Mouse (Mus musculus): ENCODE data around the gene Pth2. TPM values are rescaled to one million over a fixed set of nuclear protein-coding genes. Genes with fewer than 3 reads are reported as not detected.

The Pth2 gene
- polyA plus RNA-seq, 2 experiments = not detected

GRCm38 (mm10) chr7:45178550-45178949, 2.2 kb upstream of the Pth2 start:
- H3K36me3 ChIP-seq (replicated peaks; ENCODE audit: control insufficient read depth, insufficient read depth, low read depth) = no peaks in the 10 kb centered on the region
- TF ChIP-seq CTCF (IDR thresholded peaks at IDR 0.05; ENCODE audit: low read depth) = no peak
- no peak for TF ChIP-seq EP300 (IDR thresholded peaks at IDR 0.05; ENCODE audit: low read depth)

GRCm38 (mm10) chr7:45179469-45179868, 1.3 kb upstream of the Pth2 start, which contains the start of gene Gfy:
Gfy (minus strand) TSS chr7:45179569.
- H3K27me3 ChIP-seq (ENCODE audit: control insufficient read depth, insufficient read depth, low read length) = peaks cover 95% of the 10 kb centered on the region
- no peak for TF ChIP-seq EP300 (IDR thresholded peaks at IDR 0.05; ENCODE audit: low read depth)
- TF ChIP-seq CTCF (IDR thresholded peaks at IDR 0.05; ENCODE audit: low read depth) = no peak
- no peaks in the 10 kb centered on the region for H3K9me3 ChIP-seq (ENCODE audit: control insufficient read depth, low read length)
- ATAC-seq (ENCODE audit: insufficient read depth) (no peak), DNase-seq (ENCODE audit: low read depth in 3 of 3, low spot score in 3 of 3) (no peak)
- no peak within 1 kb of the TSS for H3K4me3 ChIP-seq (ENCODE audit: insufficient read depth in 1 of 2, low read depth in 2 of 2, low read length in 2 of 2)
- H3K9ac ChIP-seq (replicated peaks) = no peak within 1 kb of the TSS
- H3K4me2 ChIP-seq (ENCODE audit: low read depth) = no peak within 1 kb of the TSS
- WGBS (ENCODE audit: insufficient replicate concordance) = 20% methylated on average over 7 of the region's 7 CpGs
- H3K27ac ChIP-seq = no peak within 1 kb of the TSS
- H3K4me1 ChIP-seq (replicated peaks; ENCODE audit: control insufficient read depth in 2 of 2, insufficient read depth in 2 of 2, low read length in 1 of 2) = no peaks in the 10 kb centered on the region; a peak in 1 of 4 replicates
- no peaks in the 10 kb centered on the region for H3K36me3 ChIP-seq (replicated peaks; ENCODE audit: control insufficient read depth, insufficient read depth, low read depth)

More at GRCm38 (mm10) chr7:45178550-45178949, 2.2 kb upstream of the Pth2 start:
- Histone ChIP-seq H3K27ac (no peak overlapping the region), H3K9me3 (ENCODE audit: control insufficient read depth, low read length) (no peaks in the 10 kb centered on the region), H3K4me1 (replicated peaks; ENCODE audit: control insufficient read depth in 2 of 2, insufficient read depth in 2 of 2, low read length in 1 of 2) (no peaks in the 10 kb centered on the region; a peak in 1 of 4 replicates), H3K4me2 (ENCODE audit: low read depth) (no peak overlapping the region), H3K27me3 (ENCODE audit: control insufficient read depth, insufficient read depth, low read length) (peaks cover 92% of the 10 kb centered on the region), H3K4me3 (ENCODE audit: insufficient read depth in 1 of 2, low read depth in 2 of 2, low read length in 2 of 2) (no peak overlapping the region), H3K9ac (replicated peaks) (no peak overlapping the region)
- ATAC-seq (ENCODE audit: insufficient read depth) (no peak), DNase-seq (ENCODE audit: low read depth in 3 of 3, low spot score in 3 of 3) (no peak)
- 21% methylated on average over 7 of the region's 7 CpGs for WGBS (ENCODE audit: insufficient replicate concordance)

GRCm38 (mm10) chr7:45181540-45181939, 745 bp downstream of the Pth2 start:
- ATAC-seq (ENCODE audit: insufficient read depth) (no peak), DNase-seq (ENCODE audit: low read depth in 3 of 3, low spot score in 3 of 3) (peak in 1 of 3 experiments; percentile 19)
- Histone ChIP-seq H3K4me1 (replicated peaks; ENCODE audit: control insufficient read depth in 2 of 2, insufficient read depth in 2 of 2, low read length in 1 of 2) (no peaks in the 10 kb centered on the region; a peak in 1 of 4 replicates), H3K4me3 (ENCODE audit: insufficient read depth in 1 of 2, low read depth in 2 of 2, low read length in 2 of 2) (peak overlapping the region in 1 of 2 experiments; percentile 9; a peak in 2 of 4 replicates), H3K27ac (no peak overlapping the region), H3K9ac (replicated peaks) (no peak overlapping the region), H3K36me3 (replicated peaks; ENCODE audit: control insufficient read depth, insufficient read depth, low read depth) (no peaks in the 10 kb centered on the region), H3K4me2 (ENCODE audit: low read depth) (peak overlapping the region; percentile 51), H3K9me3 (ENCODE audit: control insufficient read depth, low read length) (no peaks in the 10 kb centered on the region), H3K27me3 (ENCODE audit: control insufficient read depth, insufficient read depth, low read length) (peaks cover 79% of the 10 kb centered on the region)
- TF ChIP-seq EP300 (IDR thresholded peaks at IDR 0.05; ENCODE audit: low read depth) = no peak
- no peak for TF ChIP-seq CTCF (IDR thresholded peaks at IDR 0.05; ENCODE audit: low read depth)
- 5% methylated on average over 35 of the region's 35 CpGs for WGBS (ENCODE audit: insufficient replicate concordance)

- no peaks in the 10 kb centered on the region for H3K36me3 ChIP-seq (replicated peaks; ENCODE audit: control insufficient read depth, insufficient read depth, low read depth)
- no peaks in the 10 kb centered on the region; a peak in 1 of 4 replicates for H3K4me1 ChIP-seq (replicated peaks; ENCODE audit: control insufficient read depth in 2 of 2, insufficient read depth in 2 of 2, low read length in 1 of 2)
- H3K27ac ChIP-seq = no peak overlapping the region
- TF ChIP-seq EP300 (IDR thresholded peaks at IDR 0.05; ENCODE audit: low read depth) (no peak), CTCF (IDR thresholded peaks at IDR 0.05; ENCODE audit: low read depth) (no peak)
- H3K4me3 ChIP-seq (ENCODE audit: insufficient read depth in 1 of 2, low read depth in 2 of 2, low read length in 2 of 2) = peak overlapping the region; percentile 4 to 21; a peak in 3 of 4 replicates
- WGBS (ENCODE audit: insufficient replicate concordance) = under 1% methylated on average over 34 of the region's 34 CpGs
- peak; percentile 83 to 89 (median 86) for DNase-seq (ENCODE audit: low read depth in 3 of 3, low spot score in 3 of 3)
- no peak overlapping the region for H3K9ac ChIP-seq (replicated peaks)
- no peaks in the 10 kb centered on the region for H3K9me3 ChIP-seq (ENCODE audit: control insufficient read depth, low read length)
- H3K27me3 ChIP-seq (ENCODE audit: control insufficient read depth, insufficient read depth, low read length) = peaks cover 75% of the 10 kb centered on the region
- ATAC-seq (ENCODE audit: insufficient read depth) = peak; percentile 88
- peak overlapping the region; percentile 51 for H3K4me2 ChIP-seq (ENCODE audit: low read depth)
Measured at GRCm38 (mm10) chr7:45182199-45182601, 1.4 kb downstream of the Pth2 start.

- no peak overlapping the region for H3K9ac ChIP-seq (replicated peaks)
- DNase-seq (ENCODE audit: low read depth in 3 of 3, low spot score in 3 of 3) (no peak), ATAC-seq (ENCODE audit: insufficient read depth) (no peak; the same call in 1 of the 2 replicates)
- 15% methylated on average over 11 of the region's 11 CpGs for WGBS (ENCODE audit: insufficient replicate concordance)
- no peak for TF ChIP-seq EP300 (IDR thresholded peaks at IDR 0.05; ENCODE audit: low read depth)
- no peak for TF ChIP-seq CTCF (IDR thresholded peaks at IDR 0.05; ENCODE audit: low read depth)
- H3K36me3 ChIP-seq (replicated peaks; ENCODE audit: control insufficient read depth, insufficient read depth, low read depth) = no peaks in the 10 kb centered on the region
- H3K27me3 ChIP-seq (ENCODE audit: control insufficient read depth, insufficient read depth, low read length) = peaks cover 71% of the 10 kb centered on the region
- H3K4me2 ChIP-seq (ENCODE audit: low read depth) = peak overlapping the region; percentile 51
- H3K4me1 ChIP-seq (replicated peaks; ENCODE audit: control insufficient read depth in 2 of 2, insufficient read depth in 2 of 2, low read length in 1 of 2) = no peaks in the 10 kb centered on the region; a peak in 1 of 4 replicates
- H3K9me3 ChIP-seq (ENCODE audit: control insufficient read depth, low read length) = no peaks in the 10 kb centered on the region
- H3K27ac ChIP-seq = no peak overlapping the region
- no peak overlapping the region for H3K4me3 ChIP-seq (ENCODE audit: insufficient read depth in 1 of 2, low read depth in 2 of 2, low read length in 2 of 2)
Measured at GRCm38 (mm10) chr7:45182606-45183005, 1.8 kb downstream of the Pth2 start.
